Mouse (Mus musculus) macrophage (primary cell): ENCODE data around the gene Scnn1a. TPM values are rescaled to one million over a fixed set of nuclear protein-coding genes. Genes with fewer than 3 reads are reported as not detected.

Experiments used
- H3K27ac ChIP-seq: fragments of 350-480 bp; formaldehyde crosslinking; 2 replicates; pipeline ENCODE4 v1.9.0; 2021
- H3K36me3 ChIP-seq: fragments of 350-480 bp; formaldehyde crosslinking; 2 replicates; pipeline ENCODE4 v1.9.0; 2021; ENCODE audit errors: inconsistent target
- H3K4me3 ChIP-seq: fragments of 350-480 bp; formaldehyde crosslinking; 2 replicates; pipeline ENCODE4 v1.9.0; 2021; ENCODE audit errors: inconsistent target
- H3K79me2 ChIP-seq: fragments of 350-480 bp; formaldehyde crosslinking; 2 replicates; pipeline ENCODE4 v1.9.0; 2021; ENCODE audit errors: inconsistent target
- WGBS: methylation state at CpG from one replicate; pipeline ENCODE4 v1.1.7; 2026; ENCODE audit warnings: inconsistent platforms; ENCODE audit not compliant: missing documents; 5-methylcytosine and 5-hydroxymethylcytosine counted together
- polyA plus RNA-seq: library from polyadenylated mRNA; stranded (reverse); fragments of 250-400 nt; gene quantifications from 3 replicates; pipeline ENCODE4 v1.2.4, GENCODE M21; 2018; ENCODE audit warnings: inconsistent platforms

The Scnn1a gene
- polyA plus RNA-seq, 1 experiment from 2014 or later = 1.8 TPM

DNA sequence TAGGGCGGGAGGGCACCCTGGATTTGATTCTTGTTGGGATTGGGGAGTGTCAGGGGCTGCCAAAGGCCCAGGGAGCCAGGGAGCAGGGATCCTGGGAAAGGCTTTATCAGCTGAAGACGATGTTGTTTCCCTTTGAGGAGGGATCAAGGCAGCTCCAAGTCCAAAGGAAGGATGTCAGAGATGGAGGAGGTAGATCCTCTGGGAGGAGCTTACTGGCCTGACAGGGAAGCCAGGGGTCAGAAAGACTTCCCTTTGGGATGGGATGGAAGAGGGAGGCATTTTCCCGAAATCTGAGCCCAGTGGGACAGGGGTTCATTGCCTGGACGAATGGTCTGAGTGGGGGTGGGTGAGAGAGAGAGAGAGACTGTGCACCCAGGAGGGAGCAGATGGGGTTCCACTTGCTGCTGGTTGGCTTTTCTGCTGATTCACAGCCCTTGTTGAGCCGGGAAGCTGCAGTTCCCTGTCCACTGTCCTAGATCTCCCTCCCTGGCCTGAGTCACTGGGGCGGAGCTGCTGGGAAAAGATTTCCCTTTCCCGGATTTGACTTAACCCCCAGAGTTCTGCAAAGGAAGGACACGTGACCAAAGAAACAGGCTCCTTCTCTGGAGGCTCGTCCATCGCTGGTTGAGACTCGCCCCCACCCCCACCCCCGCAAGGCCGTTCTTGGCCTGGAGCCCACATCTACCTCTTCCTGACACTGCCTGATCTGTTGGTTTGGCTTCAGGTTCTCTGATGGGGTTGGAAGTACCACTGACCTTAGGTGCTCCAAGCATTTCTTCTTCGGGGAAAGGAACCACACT is 34.1 kb downstream of the Scnn1a start:
- peak overlapping the region; percentile 2; the same call in 1 of the 2 replicates for H3K4me3 ChIP-seq
- H3K27ac ChIP-seq = peak overlapping the region; percentile 98
- peaks cover 25% of the 10 kb centered on the region for H3K36me3 ChIP-seq
- peaks cover 98% of the 10 kb centered on the region for H3K79me2 ChIP-seq
- 15% methylated on average over 12 of the region's 14 CpGs for WGBS

DNA sequence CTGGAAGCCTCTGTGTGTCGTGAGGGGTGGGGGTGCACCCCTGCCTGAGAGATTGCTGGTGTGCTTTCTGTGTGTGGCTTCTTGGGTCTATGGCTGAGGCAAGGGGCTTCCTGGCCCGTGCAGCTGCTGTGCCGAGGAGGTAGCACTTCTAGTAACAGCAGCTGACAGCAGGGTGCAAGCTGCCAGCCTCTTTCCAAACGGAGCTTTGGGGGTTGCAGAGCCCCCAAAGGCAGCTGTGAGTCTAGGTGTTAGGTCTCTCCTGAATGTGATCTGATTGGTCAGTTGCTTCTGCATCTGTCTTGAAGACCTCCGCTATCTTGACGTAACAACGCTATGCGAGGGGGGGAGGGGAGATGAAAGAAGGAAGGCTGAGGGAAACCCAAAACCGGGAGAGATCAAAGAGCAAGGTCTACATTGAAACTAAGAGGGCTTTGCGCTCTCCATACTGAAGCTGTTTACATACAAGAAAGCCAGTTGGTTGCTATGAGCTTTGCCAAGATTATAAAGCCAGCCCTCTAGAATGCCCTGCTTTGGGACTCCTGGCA is 34.8 kb downstream of the Scnn1a start:
- H3K36me3 ChIP-seq = peaks cover 25% of the 10 kb centered on the region
- H3K27ac ChIP-seq = peak overlapping the region; percentile 98
- peak overlapping the region; percentile 2; the same call in 1 of the 2 replicates for H3K4me3 ChIP-seq
- H3K79me2 ChIP-seq = peaks cover 91% of the 10 kb centered on the region
- 31% methylated on average over 9 of the region's 10 CpGs for WGBS

DNA sequence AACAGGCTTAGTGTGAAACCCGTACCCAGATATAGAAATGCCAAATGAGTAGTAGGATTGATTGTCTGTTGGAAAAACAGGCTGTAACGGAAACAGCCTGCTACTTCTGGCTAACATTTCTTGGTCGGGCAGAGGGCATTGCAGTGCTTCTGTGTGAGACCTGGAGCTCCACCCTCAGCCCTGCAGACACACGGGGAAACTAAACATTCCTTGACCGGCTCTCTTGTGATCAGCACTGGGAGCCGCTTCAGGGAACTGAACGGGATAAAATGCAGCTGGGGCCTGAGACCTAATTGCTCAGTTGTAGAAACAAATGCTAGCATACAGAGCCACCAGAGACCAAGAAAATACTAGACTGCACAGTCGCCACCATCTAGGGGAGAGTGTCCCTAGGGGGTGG is 35.8 kb downstream of the Scnn1a start:
- 93% methylated on average over 8 of the region's 8 CpGs for WGBS
- Histone ChIP-seq H3K4me3 (no peak overlapping the region), H3K27ac (no peak overlapping the region), H3K79me2 (peaks cover 81% of the 10 kb centered on the region), H3K36me3 (peaks cover 30% of the 10 kb centered on the region)

GRCm38 (mm10) chr6:125357334-125357733 is 36.9 kb downstream of the Scnn1a start:
- Histone ChIP-seq H3K4me3 (no peak overlapping the region), H3K36me3 (peaks cover 39% of the 10 kb centered on the region), H3K27ac (no peak overlapping the region), H3K79me2 (peaks cover 70% of the 10 kb centered on the region)
- 85% methylated on average over 15 of the region's 15 CpGs for WGBS

- H3K36me3 ChIP-seq = peaks cover 46% of the 10 kb centered on the region
- H3K79me2 ChIP-seq = peaks cover 44% of the 10 kb centered on the region
- no peak overlapping the region for H3K4me3 ChIP-seq
- 43% methylated on average over 6 of the region's 9 CpGs for WGBS
- H3K27ac ChIP-seq = peak overlapping the region; percentile 32; the same call in 1 of the 2 replicates
Measured at GRCm38 (mm10) chr6:125359999-125360398, 39.5 kb downstream of the Scnn1a start.

DNA sequence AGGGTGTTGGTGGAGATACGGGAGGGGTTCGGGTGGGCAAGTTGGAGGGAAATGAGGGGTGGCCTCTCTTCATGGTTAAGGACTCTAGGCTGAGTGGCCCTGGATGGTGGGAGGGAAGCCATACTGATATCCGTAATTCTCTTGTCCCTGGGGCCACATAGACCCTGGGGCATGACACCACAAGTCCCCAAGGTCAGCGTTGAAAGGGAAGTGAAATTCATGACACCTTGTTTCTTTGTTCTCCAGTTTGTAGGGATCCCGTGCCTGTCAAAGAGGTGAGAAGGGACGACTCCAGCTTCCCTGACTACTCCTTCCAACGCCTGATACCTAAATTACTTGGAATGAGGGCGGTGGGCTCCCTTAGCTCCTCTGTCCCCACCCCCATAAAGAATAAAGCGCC is 40.4 kb downstream of the Scnn1a start:
- Histone ChIP-seq H3K79me2 (peaks cover 35% of the 10 kb centered on the region), H3K4me3 (no peak overlapping the region), H3K27ac (no peak overlapping the region), H3K36me3 (peaks cover 46% of the 10 kb centered on the region)
- 57% methylated on average over 4 of the region's 9 CpGs for WGBS

GRCm38 (mm10) chr6:125361467-125362291 is 41.2 kb downstream of the Scnn1a start:
- WGBS = 87% methylated on average over 26 of the region's 38 CpGs
- Histone ChIP-seq H3K4me3 (no peak overlapping the region), H3K79me2 (peaks cover 27% of the 10 kb centered on the region), H3K36me3 (peaks cover 46% of the 10 kb centered on the region), H3K27ac (no peak overlapping the region)

- WGBS = 95% methylated on average over 11 of the region's 15 CpGs
- H3K27ac ChIP-seq = no peak overlapping the region
Measured at GRCm38 (mm10) chr6:125363021-125363420, 42.6 kb downstream of the Scnn1a start.

GRCm38 (mm10) chr6:125363451-125364242 is 43.2 kb downstream of the Scnn1a start:
- no peak overlapping the region for H3K27ac ChIP-seq

More at GRCm38 (mm10) chr6:125363021-125363420, 42.6 kb downstream of the Scnn1a start:
- peaks cover 14% of the 10 kb centered on the region; the same call in 1 of the 2 replicates for H3K79me2 ChIP-seq
- H3K4me3 ChIP-seq = no peak overlapping the region
- H3K36me3 ChIP-seq = peaks cover 35% of the 10 kb centered on the region

GRCm38 (mm10) chr6:125364448-125364847 is 44.0 kb downstream of the Scnn1a start:
- no peak overlapping the region for H3K4me3 ChIP-seq
- no peak overlapping the region for H3K27ac ChIP-seq
- WGBS = 27% methylated on average over 8 of the region's 8 CpGs
- H3K79me2 ChIP-seq = no peaks in the 10 kb centered on the region; the same call in 1 of the 2 replicates
- peaks cover 21% of the 10 kb centered on the region; the same call in 1 of the 2 replicates for H3K36me3 ChIP-seq

More at GRCm38 (mm10) chr6:125363451-125364242, 43.2 kb downstream of the Scnn1a start:
- H3K36me3 ChIP-seq = peaks cover 29% of the 10 kb centered on the region
- H3K4me3 ChIP-seq = no peak overlapping the region
- H3K79me2 ChIP-seq = peaks cover 7% of the 10 kb centered on the region; the same call in 1 of the 2 replicates
- WGBS = 88% methylated on average over 23 of the region's 23 CpGs

- H3K27ac ChIP-seq = no peak overlapping the region
- peaks cover 21% of the 10 kb centered on the region; the same call in 1 of the 2 replicates for H3K36me3 ChIP-seq
- H3K79me2 ChIP-seq = no peaks in the 10 kb centered on the region
- no peak overlapping the region for H3K4me3 ChIP-seq
- WGBS = 60% methylated on average over 5 of the region's 5 CpGs
Measured at GRCm38 (mm10) chr6:125365522-125365921, 45.1 kb downstream of the Scnn1a start.

DNA sequence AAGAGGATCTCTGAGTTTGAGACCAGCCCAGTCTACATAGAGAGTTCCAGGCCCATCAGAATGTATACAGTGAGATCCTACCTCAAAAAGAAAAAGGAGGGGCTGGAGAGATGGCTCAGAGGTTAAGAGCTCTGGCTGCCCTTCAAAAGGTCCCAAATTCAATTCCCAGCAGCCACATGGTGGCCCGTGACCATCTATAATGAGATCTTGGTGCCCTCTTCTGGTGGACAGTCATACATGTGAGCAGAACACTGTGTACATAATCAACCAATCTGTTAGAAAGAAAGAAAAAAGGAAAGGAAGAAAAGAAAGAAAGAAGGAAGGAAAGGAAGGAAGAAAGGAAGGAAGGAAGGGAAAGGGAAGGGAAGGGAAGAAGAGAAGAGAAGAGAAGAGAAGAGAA is 45.7 kb downstream of the Scnn1a start:
- Histone ChIP-seq H3K4me3 (no peak overlapping the region), H3K36me3 (peaks cover 17% of the 10 kb centered on the region; the same call in 1 of the 2 replicates), H3K27ac (0 out of 2 replicates have a peak overlapping the region, but pooled peaks have one; percentile 86), H3K79me2 (no peaks in the 10 kb centered on the region)
- WGBS = 91% methylated on average over 1 of the region's 1 CpGs

- WGBS = 0% methylated on average over 4 of the region's 4 CpGs
- Histone ChIP-seq H3K36me3 (0 out of 2 replicates have a peak, but pooled peaks cover 1% of the 10 kb centered on the region), H3K27ac (peak overlapping the region; percentile 86), H3K4me3 (no peak overlapping the region), H3K79me2 (no peaks in the 10 kb centered on the region)
Measured at GRCm38 (mm10) chr6:125367758-125368371, 47.4 kb downstream of the Scnn1a start.
